Mouse (Mus musculus): Measurements from ENCODE around the gene Paqr4. TPM values are rescaled to one million over a fixed set of nuclear protein-coding genes. Genes with fewer than 3 reads are reported as not detected.

Gene Paqr4
- polyA plus RNA-seq, 1 experiment from 2014 or later, result 26.5 TPM

DNA sequence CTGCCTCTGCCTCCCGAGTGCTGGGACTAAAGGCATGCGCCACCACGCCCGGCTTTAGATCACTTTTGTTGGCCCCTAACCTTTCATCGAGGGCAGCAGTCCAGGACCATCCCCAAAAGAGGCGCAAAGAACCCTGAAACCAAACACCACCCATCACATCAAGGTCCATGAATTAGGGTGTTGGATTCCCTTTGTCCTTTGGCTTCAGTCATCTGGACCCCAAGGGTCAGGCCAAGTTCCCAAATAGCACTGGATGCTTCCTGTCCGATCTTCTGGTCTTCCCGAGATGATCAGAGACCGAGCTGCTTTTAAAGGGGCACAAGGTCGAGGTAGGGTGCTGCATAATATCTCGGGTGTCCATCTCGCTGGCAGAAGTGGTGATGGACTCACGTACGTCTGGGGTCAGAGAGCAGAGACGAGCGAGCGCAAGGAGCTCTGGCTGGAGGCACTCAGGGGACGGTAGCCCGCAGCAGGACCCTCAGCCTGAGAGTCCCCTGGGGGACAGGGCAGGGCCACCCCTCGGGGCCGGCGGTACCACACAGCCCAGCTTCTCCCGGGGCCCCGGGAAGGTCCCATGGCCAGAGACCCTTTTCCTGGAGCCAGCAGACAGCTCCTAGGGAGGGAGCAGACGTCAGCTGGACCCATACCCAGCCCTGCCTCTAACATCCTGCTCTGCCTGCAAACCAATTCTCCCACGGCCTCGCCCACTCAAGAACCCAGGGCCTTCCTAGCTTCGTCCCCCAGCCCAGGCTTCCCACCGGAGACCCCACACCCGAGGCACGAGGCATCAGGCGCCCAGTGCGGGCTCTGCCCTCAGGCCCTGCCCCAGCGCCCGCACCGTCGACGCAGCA, 917 bp upstream of the Paqr4 start:
- Histone ChIP-seq H3K9ac (ENCODE audit: low read length) (no peak overlapping the region), H3K9me3 (ENCODE audit: control insufficient read depth, low read length) (no peaks in the 10 kb centered on the region), H3K4me2 (ENCODE audit: low read depth, low read length, severe bottlenecking) (no peak overlapping the region), H3K27me3 (ENCODE audit: control insufficient read depth, insufficient read depth, low read length) (peaks cover 61% of the 10 kb centered on the region), H3K4me3 (ENCODE audit: low read depth, low read length) (no peak overlapping the region), H3K36me3 (ENCODE audit: control insufficient read depth, insufficient read depth, low read length) (no peaks in the 10 kb centered on the region), H3K4me1 (replicated peaks; ENCODE audit: control insufficient read depth, insufficient read depth, low read length) (peaks cover 28% of the 10 kb centered on the region), H3K27ac (ENCODE audit: low read depth, low read length) (no peak overlapping the region)
- DNase-seq (ENCODE audit: low spot score) (no peak), ATAC-seq (replicated peaks; ENCODE audit: low FRiP score) (no peak)
- 49% methylated on average over 38 of the region's 38 CpGs for WGBS

DNA sequence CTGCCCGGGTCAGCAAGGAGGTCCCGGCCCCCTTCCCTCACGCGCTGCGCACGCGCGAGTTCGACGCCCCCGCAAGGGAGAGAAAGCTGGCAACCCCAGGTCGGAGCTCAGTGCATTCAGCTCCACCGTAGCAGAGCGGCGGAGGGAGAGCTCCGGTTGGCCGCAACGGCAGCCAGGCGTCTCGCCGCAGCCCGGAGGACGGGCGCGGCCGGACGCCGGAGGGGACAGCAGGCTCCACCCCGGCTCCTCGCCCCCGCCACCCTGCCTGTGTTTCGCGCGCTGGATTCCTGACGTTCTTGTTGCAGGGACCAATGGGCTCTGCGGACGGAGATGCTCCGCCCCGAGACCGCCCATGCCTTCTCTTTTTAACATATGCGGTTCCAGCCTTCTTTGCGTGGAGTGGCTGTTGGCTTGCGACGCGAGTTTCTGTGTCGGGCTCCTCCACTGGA, 507 bp downstream of the Paqr4 start:
- peak overlapping the region; percentile 64 for H3K4me3 ChIP-seq (ENCODE audit: low read depth, low read length)
- H3K36me3 ChIP-seq (ENCODE audit: control insufficient read depth, insufficient read depth, low read length), result no peaks in the 10 kb centered on the region; the same call in 1 of the 2 replicates
- H3K9ac ChIP-seq (ENCODE audit: low read length), result peak overlapping the region; percentile 74
- WGBS, result 0% methylated on average over 46 of the region's 46 CpGs
- no peaks in the 10 kb centered on the region for H3K9me3 ChIP-seq (ENCODE audit: control insufficient read depth, low read length)
- ATAC-seq (replicated peaks; ENCODE audit: low FRiP score), result peak; percentile 86
- peaks cover 21% of the 10 kb centered on the region for H3K4me1 ChIP-seq (replicated peaks; ENCODE audit: control insufficient read depth, insufficient read depth, low read length)
- peak; percentile 93 for DNase-seq (ENCODE audit: low spot score)
- H3K27me3 ChIP-seq (ENCODE audit: control insufficient read depth, insufficient read depth, low read length), result peaks cover 47% of the 10 kb centered on the region
- peak overlapping the region; percentile 99 for H3K4me2 ChIP-seq (ENCODE audit: low read depth, low read length, severe bottlenecking)
- peak overlapping the region; percentile 46; the same call in 1 of the 2 replicates for H3K27ac ChIP-seq (ENCODE audit: low read depth, low read length)

DNA sequence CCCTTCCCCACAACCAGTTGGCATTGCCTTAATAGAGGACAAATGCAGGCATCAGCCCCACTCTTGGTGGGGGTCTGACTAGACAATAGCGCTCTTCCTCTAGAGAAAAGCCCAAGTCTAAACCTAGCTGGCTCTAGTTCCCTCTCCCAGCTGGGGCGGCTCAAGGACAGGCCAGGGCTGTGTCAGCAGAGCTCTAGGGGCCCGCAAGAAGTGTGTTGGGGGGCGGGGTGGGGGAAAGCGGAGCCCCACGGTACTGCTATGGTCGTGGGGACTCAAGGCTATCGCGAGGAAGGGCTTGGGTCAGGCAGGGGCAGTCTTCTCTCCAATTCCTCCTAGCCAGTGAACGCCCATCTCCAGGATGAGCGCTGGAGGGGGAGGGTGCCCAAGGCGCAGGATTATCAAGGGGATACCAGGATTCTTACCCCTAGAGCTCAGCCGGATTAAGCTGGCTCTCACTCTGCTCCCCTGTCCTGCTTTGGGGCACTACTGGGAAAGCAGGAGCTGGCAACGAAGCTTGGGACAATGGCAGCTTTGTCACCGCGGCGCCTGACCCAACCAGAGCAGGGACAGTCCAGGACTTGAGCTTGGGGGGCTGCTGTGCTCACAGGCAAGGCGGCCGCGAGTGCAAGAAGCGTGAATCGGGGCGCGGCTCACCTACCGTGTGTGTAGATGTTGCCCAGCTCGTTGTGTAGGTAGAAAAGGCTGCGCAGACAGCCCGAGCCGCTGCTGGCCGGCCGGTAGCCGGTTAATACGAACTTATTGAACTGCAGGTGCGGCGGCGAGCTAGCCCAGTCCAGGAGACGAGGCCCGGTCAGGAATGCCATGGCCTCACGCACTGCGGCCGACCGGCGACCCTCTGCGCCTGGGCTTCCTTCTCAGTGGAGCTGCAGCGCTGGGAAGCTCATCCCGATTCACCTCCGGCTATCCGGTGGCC, 1.2 kb downstream of the Paqr4 start:
- under 1% methylated on average over 48 of the region's 48 CpGs for WGBS
- DNase-seq (ENCODE audit: low spot score) (peak; percentile 78), ATAC-seq (replicated peaks; ENCODE audit: low FRiP score) (peak; percentile 51)

DNA sequence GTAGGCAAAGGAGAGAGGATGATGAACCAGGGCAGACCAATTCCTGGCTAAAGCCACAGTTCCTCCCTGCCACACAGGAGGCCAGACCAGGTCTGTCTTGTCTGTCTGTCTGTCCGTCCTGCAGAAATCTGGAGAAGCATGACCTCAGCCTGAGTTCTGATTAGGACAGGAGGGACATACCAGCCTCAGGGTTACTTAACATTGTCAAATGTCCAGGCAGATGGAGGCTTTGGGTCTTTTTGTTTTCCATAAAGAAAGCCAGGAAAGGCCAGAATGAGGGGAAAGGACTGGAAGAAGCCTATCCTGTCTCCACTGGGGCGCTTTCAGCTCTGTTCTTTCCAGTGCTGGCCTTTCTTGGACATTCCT, 1.8 kb downstream of the Paqr4 start:
- 25% methylated on average over 2 of the region's 2 CpGs for WGBS

More for the DNA sequence above, 1.2 kb downstream of the Paqr4 start:
- peak overlapping the region; percentile 74 for H3K9ac ChIP-seq (ENCODE audit: low read length)
- no peaks in the 10 kb centered on the region for H3K9me3 ChIP-seq (ENCODE audit: control insufficient read depth, low read length)
- peak overlapping the region; percentile 64 for H3K4me3 ChIP-seq (ENCODE audit: low read depth, low read length)
- peaks cover 41% of the 10 kb centered on the region for H3K27me3 ChIP-seq (ENCODE audit: control insufficient read depth, insufficient read depth, low read length)
- H3K36me3 ChIP-seq (ENCODE audit: control insufficient read depth, insufficient read depth, low read length), result no peaks in the 10 kb centered on the region; the same call in 1 of the 2 replicates
- peaks cover 17% of the 10 kb centered on the region; the same call in 1 of the 2 replicates for H3K4me1 ChIP-seq (replicated peaks; ENCODE audit: control insufficient read depth, insufficient read depth, low read length)
- H3K4me2 ChIP-seq (ENCODE audit: low read depth, low read length, severe bottlenecking), result peak overlapping the region; percentile 99
- peak overlapping the region; percentile 46; the same call in 1 of the 2 replicates for H3K27ac ChIP-seq (ENCODE audit: low read depth, low read length)

DNA sequence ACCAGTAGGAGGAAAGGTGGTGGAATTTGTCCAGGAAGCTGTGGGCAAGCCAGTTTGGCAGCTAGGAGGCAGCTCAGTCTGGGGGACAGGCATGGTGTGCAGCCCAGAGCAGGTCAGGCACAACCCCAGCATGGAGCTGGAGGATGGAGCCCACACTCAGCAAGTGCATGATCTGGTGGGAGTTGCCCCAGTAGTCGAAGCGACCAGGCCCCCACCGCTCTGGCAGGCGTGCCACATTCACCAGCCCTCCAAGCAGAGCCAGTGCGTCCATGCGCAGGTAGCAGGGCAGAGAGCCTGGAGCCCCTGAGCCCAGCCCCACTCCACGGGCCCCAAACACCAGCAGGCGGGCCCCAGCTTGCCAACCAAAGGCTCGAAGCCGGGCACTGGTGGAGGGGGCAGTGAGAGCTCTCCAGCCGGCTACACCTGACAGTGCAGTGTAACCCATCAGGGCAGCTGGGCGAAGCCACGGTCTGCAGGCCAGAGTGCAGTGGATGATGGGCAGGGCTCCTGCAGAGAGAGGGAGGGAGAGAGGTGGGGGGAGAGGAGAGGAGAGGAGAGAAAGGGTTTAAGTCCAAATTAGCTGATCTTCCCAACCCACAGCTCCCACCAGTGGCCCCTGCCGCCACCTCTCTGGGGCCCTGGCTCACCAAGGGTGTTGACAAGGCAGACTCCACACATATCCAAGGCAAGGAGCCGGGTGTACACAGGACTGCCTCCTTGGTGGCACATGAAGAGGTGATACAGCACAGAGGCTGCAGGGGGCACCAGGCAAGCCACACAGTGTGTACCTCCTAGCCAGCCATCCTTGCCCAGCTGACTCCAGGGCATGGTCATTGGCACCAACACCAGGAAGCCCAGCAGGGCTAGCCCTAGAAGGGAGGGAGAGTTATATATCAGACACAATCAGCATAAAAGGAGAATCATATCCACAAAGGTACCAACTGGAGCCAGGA, 2.9 kb downstream of the Paqr4 start:
- peaks cover 24% of the 10 kb centered on the region for H3K27me3 ChIP-seq (ENCODE audit: control insufficient read depth, insufficient read depth, low read length)
- ATAC-seq (replicated peaks; ENCODE audit: low FRiP score) (no peak), DNase-seq (ENCODE audit: low spot score) (no peak)
- peaks cover 15% of the 10 kb centered on the region; the same call in 1 of the 2 replicates for H3K4me1 ChIP-seq (replicated peaks; ENCODE audit: control insufficient read depth, insufficient read depth, low read length)
- H3K9ac ChIP-seq (ENCODE audit: low read length), result no peak overlapping the region
- no peak overlapping the region for H3K4me2 ChIP-seq (ENCODE audit: low read depth, low read length, severe bottlenecking)
- WGBS, result 63% methylated on average over 15 of the region's 15 CpGs
- H3K36me3 ChIP-seq (ENCODE audit: control insufficient read depth, insufficient read depth, low read length), result no peaks in the 10 kb centered on the region; the same call in 1 of the 2 replicates
- no peak overlapping the region for H3K27ac ChIP-seq (ENCODE audit: low read depth, low read length)
- no peak overlapping the region for H3K4me3 ChIP-seq (ENCODE audit: low read depth, low read length)
- no peaks in the 10 kb centered on the region for H3K9me3 ChIP-seq (ENCODE audit: control insufficient read depth, low read length)

More for the DNA sequence above, 1.8 kb downstream of the Paqr4 start:
- peaks cover 34% of the 10 kb centered on the region for H3K27me3 ChIP-seq (ENCODE audit: control insufficient read depth, insufficient read depth, low read length)
- peak overlapping the region; percentile 64 for H3K4me3 ChIP-seq (ENCODE audit: low read depth, low read length)
- H3K9me3 ChIP-seq (ENCODE audit: control insufficient read depth, low read length), result no peaks in the 10 kb centered on the region
- no peak for ATAC-seq (replicated peaks; ENCODE audit: low FRiP score)
- peak overlapping the region; percentile 74 for H3K9ac ChIP-seq (ENCODE audit: low read length)
- peak overlapping the region; percentile 99 for H3K4me2 ChIP-seq (ENCODE audit: low read depth, low read length, severe bottlenecking)
- H3K4me1 ChIP-seq (replicated peaks; ENCODE audit: control insufficient read depth, insufficient read depth, low read length), result peaks cover 15% of the 10 kb centered on the region; the same call in 1 of the 2 replicates
- H3K27ac ChIP-seq (ENCODE audit: low read depth, low read length), result no peak overlapping the region
- DNase-seq (ENCODE audit: low spot score), result no peak
- no peaks in the 10 kb centered on the region; the same call in 1 of the 2 replicates for H3K36me3 ChIP-seq (ENCODE audit: control insufficient read depth, insufficient read depth, low read length)

DNA sequence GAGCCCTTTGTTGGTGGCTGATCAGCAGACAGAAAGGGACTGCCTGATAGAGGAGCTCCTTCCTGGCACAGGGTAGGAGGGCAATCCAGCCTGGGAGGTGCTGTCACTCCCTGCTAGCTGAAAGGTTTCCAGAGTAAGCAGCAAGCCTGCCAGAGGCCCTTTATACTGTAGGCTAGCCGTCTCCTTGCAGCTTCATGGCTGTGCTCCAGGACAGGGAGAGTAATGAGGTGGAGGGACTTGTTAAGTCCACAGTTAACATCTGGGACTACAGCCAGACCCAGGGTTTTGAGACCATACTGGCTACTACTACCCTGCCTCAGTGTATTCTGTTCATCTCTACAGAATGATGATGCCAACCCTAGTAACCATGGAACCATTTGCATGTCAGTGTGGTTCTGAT, 6.3 kb downstream of the Paqr4 start:
- H3K9me3 ChIP-seq (ENCODE audit: control insufficient read depth, low read length), result no peaks in the 10 kb centered on the region
- H3K4me2 ChIP-seq (ENCODE audit: low read depth, low read length, severe bottlenecking), result no peak overlapping the region
- H3K9ac ChIP-seq (ENCODE audit: low read length), result no peak overlapping the region
- no peak overlapping the region for H3K4me3 ChIP-seq (ENCODE audit: low read depth, low read length)
- H3K4me1 ChIP-seq (replicated peaks; ENCODE audit: control insufficient read depth, insufficient read depth, low read length), result peaks cover 10% of the 10 kb centered on the region; the same call in 1 of the 2 replicates
- H3K27ac ChIP-seq (ENCODE audit: low read depth, low read length), result no peak overlapping the region
- ATAC-seq (replicated peaks; ENCODE audit: low FRiP score) (no peak), DNase-seq (ENCODE audit: low spot score) (no peak)
- H3K36me3 ChIP-seq (ENCODE audit: control insufficient read depth, insufficient read depth, low read length), result no peaks in the 10 kb centered on the region; the same call in 1 of the 2 replicates
- WGBS, result 95% methylated on average over 1 of the region's 1 CpGs
- no peaks in the 10 kb centered on the region; the same call in 1 of the 2 replicates for H3K27me3 ChIP-seq (ENCODE audit: control insufficient read depth, insufficient read depth, low read length)

DNA sequence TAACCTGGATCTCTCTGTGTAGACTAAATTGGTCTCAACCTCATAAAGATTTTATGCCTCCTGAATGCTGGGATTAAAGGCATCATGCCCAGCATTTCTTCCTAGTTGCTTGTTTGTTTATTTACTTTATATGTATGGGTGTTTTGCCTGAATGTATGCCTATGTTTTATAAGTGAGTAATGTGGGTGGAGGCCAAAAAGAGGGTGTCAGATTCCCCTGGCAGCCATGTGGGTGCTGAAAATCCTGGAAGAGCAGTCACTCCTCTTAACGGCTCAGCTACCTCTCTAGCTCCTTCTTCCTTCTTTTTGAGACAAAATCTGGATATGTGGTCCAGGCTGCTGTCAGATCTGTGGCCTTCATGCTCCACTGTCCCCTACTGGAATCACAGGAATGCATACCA, 10.2 kb downstream of the Paqr4 start:
- no peak for DNase-seq (ENCODE audit: low spot score)
- H3K4me3 ChIP-seq (ENCODE audit: low read depth, low read length), result no peak overlapping the region
- no peak overlapping the region for H3K4me2 ChIP-seq (ENCODE audit: low read depth, low read length, severe bottlenecking)
- WGBS, result 80% methylated on average over 1 of the region's 1 CpGs
- no peak overlapping the region for H3K9ac ChIP-seq (ENCODE audit: low read length)
- H3K9me3 ChIP-seq (ENCODE audit: control insufficient read depth, low read length), result no peaks in the 10 kb centered on the region
- no peak overlapping the region for H3K27ac ChIP-seq (ENCODE audit: low read depth, low read length)
- no peaks in the 10 kb centered on the region for H3K27me3 ChIP-seq (ENCODE audit: control insufficient read depth, insufficient read depth, low read length)
- H3K36me3 ChIP-seq (ENCODE audit: control insufficient read depth, insufficient read depth, low read length), result no peaks in the 10 kb centered on the region; the same call in 1 of the 2 replicates
- peaks cover 3% of the 10 kb centered on the region; the same call in 1 of the 2 replicates for H3K4me1 ChIP-seq (replicated peaks; ENCODE audit: control insufficient read depth, insufficient read depth, low read length)
- no peak for ATAC-seq (replicated peaks; ENCODE audit: low FRiP score)

Measured in forebrain, embryonic 11.5 days (tissue).